Mouse (Mus musculus) liver, embryonic 14.5 days (tissue): ENCODE data around the gene Psmc3.

Experiments used
- CTCF ChIP-seq: IDR thresholded peaks from 2 replicates; pipeline ENCODE4 v1.5.1; 2016; ENCODE audit warnings: antibody characterized with exemption, low read depth, control low read depth
- EP300 ChIP-seq: IDR thresholded peaks from 2 replicates; pipeline ENCODE4 v1.6.1; 2016; ENCODE audit warnings: antibody characterized with exemption, low read depth

DNA sequence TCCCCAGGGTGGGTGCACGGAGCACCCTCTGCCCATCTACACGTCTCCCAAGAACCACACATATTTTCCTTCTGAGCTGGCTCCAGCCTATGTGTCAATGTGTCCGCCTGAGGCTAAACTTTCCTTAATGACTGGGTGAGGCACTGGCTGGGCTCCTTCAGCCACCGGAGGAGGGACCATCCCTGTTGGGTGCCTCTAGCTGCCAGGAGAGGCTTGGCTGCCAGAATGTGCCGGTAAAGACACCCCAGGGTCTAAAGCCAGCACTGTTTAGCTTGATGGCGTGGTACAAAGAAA, 15.0 kb downstream of the Psmc3 start:
- TF ChIP-seq CTCF (0 out of 2 replicates have a peak, but pooled peaks have one; percentile 12), EP300 (no peak)
